Mouse (Mus musculus): ENCODE results near the gene AU022252. TPM values are rescaled to one million over a fixed set of nuclear protein-coding genes. Genes with fewer than 3 reads are reported as not detected.

Gene AU022252
- polyA plus RNA-seq, 1 experiment from 2014 or later, result 33.0 TPM

DNA sequence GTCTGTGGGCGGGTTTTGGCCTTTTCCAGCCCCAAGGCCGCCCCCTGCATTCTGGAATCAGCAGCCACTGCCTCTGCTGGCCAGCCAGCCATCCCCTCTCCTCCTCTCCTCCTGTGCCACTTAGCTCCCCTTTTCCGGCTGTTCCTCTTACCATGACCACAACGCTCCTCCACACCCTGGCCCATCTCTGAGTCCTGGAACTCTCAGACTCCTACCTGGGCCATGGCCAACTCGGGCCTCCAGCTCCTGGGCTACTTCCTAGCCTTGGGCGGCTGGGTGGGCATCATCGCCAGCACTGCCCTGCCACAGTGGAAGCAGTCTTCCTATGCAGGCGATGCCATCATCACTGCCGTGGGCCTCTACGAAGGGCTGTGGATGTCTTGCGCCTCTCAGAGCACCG is 22.8 kb upstream of the AU022252 start, which contains the start of gene Cldn19:
Gene Cldn19, plus strand, starts transcription at position 64 of the 400 bp plus-strand sequence.
- peak within 1 kb of the TSS; percentile 80 for H3K27ac ChIP-seq
- H3K36me3 ChIP-seq, result no peaks in the 10 kb centered on the region
- no peak within 1 kb of the TSS; the same call in 1 of the 2 replicates for H3K4me2 ChIP-seq
- 0 out of 2 replicates have a peak within 1 kb of the TSS, but pooled peaks have one; percentile 40 for H3K9ac ChIP-seq
- peaks cover 21% of the 10 kb centered on the region for H3K4me1 ChIP-seq
- no peak within 1 kb of the TSS for H3K4me3 ChIP-seq
- H3K27me3 ChIP-seq, result no peaks in the 10 kb centered on the region
- 81% methylated on average over 12 of the region's 12 CpGs for WGBS
- ATAC-seq (ENCODE audit: insufficient number of reproducible peaks, insufficient read depth, low FRiP score, low TSS enrichment, low read depth), result no peak
- H3K9me3 ChIP-seq, result no peaks in the 10 kb centered on the region

DNA sequence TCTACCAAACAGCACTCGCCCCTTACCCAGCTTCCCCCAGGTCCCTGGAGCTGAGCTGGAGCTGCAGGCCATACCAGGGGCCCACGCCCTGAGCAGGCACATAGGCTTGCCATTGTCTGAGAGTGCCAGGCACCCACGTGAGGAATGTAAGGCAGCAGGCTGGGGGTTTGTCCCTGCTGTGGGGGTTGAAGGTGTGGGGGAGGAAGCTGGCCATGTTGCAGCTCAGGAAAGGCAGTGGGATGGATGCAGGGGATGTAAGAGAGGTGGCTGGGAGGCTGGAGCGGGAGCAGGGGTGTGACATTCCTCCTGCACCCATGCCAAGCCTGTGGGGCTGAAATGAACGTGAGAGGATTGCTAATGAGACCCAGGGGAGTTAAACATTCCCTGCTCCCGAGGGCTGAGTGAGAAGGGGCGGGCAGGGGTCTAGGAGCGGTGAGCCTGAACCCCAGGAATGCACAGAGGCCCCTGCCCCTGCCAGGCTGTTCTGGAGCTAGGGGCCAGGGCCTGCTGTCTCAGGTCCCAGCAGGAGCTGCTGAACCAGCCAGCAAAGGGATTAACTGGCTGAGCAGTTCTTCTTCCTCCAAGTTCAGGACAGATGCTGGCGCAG is 21.6 kb upstream of the AU022252 start:
- H3K27ac ChIP-seq, result peak overlapping the region; percentile 80
- 0 out of 2 replicates have a peak, but pooled peaks have one; percentile 35 for ATAC-seq (ENCODE audit: insufficient number of reproducible peaks, insufficient read depth, low FRiP score, low TSS enrichment, low read depth)
- 32% methylated on average over 9 of the region's 9 CpGs for WGBS

DNA sequence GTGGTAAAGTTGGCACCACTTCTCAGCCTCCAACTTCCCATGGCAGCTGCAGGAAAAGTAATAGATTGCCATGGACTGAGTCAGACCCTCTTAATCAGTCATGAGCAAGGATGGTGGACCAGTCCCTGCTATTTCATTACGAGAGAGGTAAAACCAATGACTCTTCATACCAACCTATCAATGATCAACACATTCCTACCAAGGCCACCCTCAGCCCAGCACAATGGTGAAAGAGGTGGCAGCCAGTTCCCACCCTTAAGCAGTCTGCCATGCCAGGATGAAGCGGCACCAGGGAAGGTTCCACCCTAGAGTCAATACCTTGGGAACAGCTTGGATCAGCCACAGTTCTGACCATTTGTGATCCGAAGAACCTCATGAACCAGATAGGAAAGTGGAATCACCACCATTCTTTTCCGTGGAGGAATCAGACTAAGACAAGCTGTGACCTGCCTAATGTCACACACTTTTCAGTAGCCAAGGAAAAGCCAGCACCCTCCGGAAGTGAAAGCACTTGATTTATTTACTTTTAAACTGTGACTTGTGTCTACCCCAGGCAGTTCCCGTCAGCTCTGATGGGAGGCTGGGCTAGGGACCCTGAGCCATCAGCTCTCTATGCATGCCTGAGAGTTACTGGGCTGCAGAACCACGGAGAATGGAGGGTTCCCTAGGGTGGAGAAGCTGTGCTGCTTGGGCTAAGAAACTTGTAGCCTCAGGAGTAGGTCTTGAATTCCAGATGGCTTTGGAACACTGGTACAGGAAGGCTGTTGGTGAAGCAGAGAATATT is 19.7 kb upstream of the AU022252 start:
- H3K9ac ChIP-seq, result no peak overlapping the region
- H3K36me3 ChIP-seq, result peaks cover 15% of the 10 kb centered on the region
- no peak for ATAC-seq (ENCODE audit: insufficient number of reproducible peaks, insufficient read depth, low FRiP score, low TSS enrichment, low read depth)
- H3K27ac ChIP-seq, result no peak overlapping the region
- H3K4me1 ChIP-seq, result peaks cover 33% of the 10 kb centered on the region
- 67% methylated on average over 7 of the region's 7 CpGs for WGBS
- no peaks in the 10 kb centered on the region for H3K27me3 ChIP-seq
- H3K9me3 ChIP-seq, result no peaks in the 10 kb centered on the region
- no peak overlapping the region for H3K4me2 ChIP-seq
- no peak overlapping the region for H3K4me3 ChIP-seq

More for the DNA sequence above, 21.6 kb upstream of the AU022252 start:
- H3K4me3 ChIP-seq, result no peak overlapping the region
- no peaks in the 10 kb centered on the region for H3K36me3 ChIP-seq
- H3K9ac ChIP-seq, result 0 out of 2 replicates have a peak overlapping the region, but pooled peaks have one; percentile 40
- H3K9me3 ChIP-seq, result no peaks in the 10 kb centered on the region
- H3K27me3 ChIP-seq, result no peaks in the 10 kb centered on the region
- H3K4me1 ChIP-seq, result peaks cover 21% of the 10 kb centered on the region
- no peak overlapping the region; the same call in 1 of the 2 replicates for H3K4me2 ChIP-seq

DNA sequence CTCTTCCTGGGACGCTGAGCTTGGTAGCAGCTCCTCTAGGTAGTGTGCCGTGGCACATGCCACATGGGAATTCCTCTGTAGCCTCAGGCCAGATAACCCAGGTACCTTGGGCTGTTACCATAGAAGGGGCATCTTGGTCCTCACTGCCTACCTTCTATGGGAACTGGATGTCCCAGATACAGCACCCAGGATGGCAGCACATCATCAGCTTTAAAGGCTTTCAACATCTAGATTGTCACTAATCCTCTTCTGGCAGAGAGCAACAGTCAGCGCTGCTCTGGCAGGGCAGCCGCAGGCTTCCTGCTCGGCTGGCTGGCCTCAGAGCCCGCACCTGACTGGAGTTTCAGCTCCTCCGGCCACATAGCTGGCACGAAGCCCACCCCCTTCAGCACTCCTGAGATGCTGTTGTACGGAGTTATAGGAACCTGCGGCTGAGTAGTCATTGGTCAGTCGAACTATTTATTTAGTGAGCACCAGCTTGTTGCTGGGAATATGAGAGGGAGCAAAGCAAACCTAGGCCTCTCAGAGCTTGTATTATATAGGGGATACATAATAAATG is 16.0 kb upstream of the AU022252 start:
- Histone ChIP-seq H3K4me1 (peaks cover 19% of the 10 kb centered on the region), H3K9ac (no peak overlapping the region), H3K27me3 (no peaks in the 10 kb centered on the region), H3K4me2 (no peak overlapping the region), H3K4me3 (no peak overlapping the region), H3K36me3 (peaks cover 51% of the 10 kb centered on the region), H3K9me3 (no peaks in the 10 kb centered on the region), H3K27ac (no peak overlapping the region)
- no peak for ATAC-seq (ENCODE audit: insufficient number of reproducible peaks, insufficient read depth, low FRiP score, low TSS enrichment, low read depth)
- WGBS, result 82% methylated on average over 11 of the region's 11 CpGs

DNA sequence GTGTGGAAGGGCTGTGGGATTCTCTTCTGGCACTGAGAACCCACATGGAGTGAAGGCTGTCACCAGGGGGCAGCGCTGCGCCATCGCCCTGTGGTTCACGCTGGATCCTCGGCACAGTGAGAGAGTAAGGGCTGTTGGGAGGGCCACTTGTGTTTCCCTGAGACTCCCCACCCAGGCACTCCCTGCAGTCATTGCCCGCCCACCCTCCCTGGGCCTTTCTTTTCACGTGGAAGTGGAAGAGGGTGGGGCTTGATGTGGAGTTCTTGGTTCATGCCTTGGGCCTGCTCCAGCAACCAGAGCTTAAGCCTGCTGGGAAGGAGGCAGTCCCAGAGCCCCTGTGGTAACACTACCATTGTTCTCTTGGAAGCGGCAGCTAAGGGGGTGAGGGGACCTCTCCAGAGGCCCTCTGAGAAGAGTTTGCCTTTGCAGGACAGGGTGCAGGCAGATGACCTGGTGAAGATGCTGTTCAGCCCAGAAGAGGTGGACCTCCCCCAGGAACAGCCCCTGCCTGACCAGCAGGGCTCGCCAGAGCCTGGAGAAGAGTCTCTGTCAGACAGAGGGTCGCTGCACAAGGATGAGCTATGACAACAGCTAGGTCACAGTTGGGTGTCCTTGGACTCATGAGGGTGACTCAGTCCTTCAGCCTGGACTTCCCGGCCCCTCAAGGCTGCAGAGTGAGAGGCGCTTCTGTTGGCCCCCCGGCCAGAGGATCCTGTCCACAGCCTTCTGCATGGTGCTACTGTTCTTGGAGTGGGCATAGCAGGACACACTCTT is 15.1 kb upstream of the AU022252 start:
- H3K4me1 ChIP-seq, result peaks cover 18% of the 10 kb centered on the region
- peak overlapping the region; percentile 60; the same call in 1 of the 2 replicates for H3K27ac ChIP-seq
- H3K4me3 ChIP-seq, result no peak overlapping the region
- H3K36me3 ChIP-seq, result peaks cover 58% of the 10 kb centered on the region
- no peaks in the 10 kb centered on the region for H3K9me3 ChIP-seq
- 30% methylated on average over 13 of the region's 13 CpGs for WGBS
- H3K27me3 ChIP-seq, result no peaks in the 10 kb centered on the region
- H3K9ac ChIP-seq, result 0 out of 2 replicates have a peak overlapping the region, but pooled peaks have one; percentile 32
- no peak overlapping the region for H3K4me2 ChIP-seq
- ATAC-seq (ENCODE audit: insufficient number of reproducible peaks, insufficient read depth, low FRiP score, low TSS enrichment, low read depth), result peak; percentile 35; the same call in 1 of the 2 replicates

DNA sequence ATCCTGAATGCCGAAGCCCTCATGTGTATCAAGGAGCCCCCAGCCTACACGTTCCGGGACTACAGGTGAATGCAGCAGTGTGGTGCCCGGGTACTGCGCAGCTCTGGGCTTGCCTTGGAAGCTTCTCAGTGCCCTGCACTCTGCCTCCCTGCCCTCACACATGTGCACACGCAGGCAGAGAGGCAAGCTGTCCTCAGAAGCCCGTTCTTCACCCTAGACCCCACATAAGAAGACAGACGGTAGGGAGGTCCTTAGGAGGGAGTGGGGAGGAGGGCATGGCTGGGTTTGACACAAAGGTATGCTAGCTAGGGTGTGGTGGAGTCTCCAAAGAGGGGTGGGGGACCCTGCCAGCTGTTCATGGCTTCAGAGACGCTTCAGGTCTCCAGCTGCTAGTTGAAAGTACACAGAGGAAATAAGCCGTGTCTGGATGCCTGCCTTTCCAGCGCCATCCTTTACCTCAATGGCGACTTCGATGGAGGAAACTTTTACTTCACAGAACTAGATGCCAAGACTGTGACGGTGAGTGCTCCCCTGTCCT is 14.2 kb upstream of the AU022252 start:
- Histone ChIP-seq H3K4me1 (peaks cover 18% of the 10 kb centered on the region), H3K36me3 (peaks cover 67% of the 10 kb centered on the region), H3K27ac (no peak overlapping the region), H3K4me2 (no peak overlapping the region), H3K27me3 (no peaks in the 10 kb centered on the region), H3K9me3 (no peaks in the 10 kb centered on the region), H3K9ac (peak overlapping the region; percentile 51; the same call in 1 of the 2 replicates), H3K4me3 (no peak overlapping the region)
- ATAC-seq (ENCODE audit: insufficient number of reproducible peaks, insufficient read depth, low FRiP score, low TSS enrichment, low read depth), result no peak
- WGBS, result 70% methylated on average over 14 of the region's 14 CpGs

DNA sequence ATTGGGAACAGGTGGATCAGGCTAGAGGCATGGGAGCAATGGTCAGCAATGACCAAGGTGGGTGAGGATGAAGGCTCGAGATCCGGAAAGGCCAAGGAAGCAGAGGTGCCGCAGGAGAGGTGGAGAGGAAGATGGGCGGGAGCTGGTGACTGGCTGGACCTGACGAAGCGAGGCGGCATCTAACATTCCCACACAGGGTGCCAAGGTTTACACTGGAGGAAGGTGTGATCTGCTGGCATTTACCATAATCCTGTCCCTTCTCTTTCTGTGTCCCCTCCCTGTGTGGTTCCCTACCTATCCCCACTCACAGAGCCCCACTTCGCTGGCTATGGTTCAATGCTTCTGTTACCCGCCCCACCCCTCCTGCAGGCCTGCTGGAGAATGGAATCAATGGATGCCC is 13.4 kb upstream of the AU022252 start:
- no peak overlapping the region for H3K4me2 ChIP-seq
- no peak overlapping the region for H3K27ac ChIP-seq
- no peak overlapping the region for H3K4me3 ChIP-seq
- no peak for ATAC-seq (ENCODE audit: insufficient number of reproducible peaks, insufficient read depth, low FRiP score, low TSS enrichment, low read depth)
- H3K36me3 ChIP-seq, result peaks cover 75% of the 10 kb centered on the region
- no peaks in the 10 kb centered on the region for H3K9me3 ChIP-seq
- H3K27me3 ChIP-seq, result no peaks in the 10 kb centered on the region
- 88% methylated on average over 9 of the region's 9 CpGs for WGBS
- H3K4me1 ChIP-seq, result peaks cover 18% of the 10 kb centered on the region
- no peak overlapping the region for H3K9ac ChIP-seq

DNA sequence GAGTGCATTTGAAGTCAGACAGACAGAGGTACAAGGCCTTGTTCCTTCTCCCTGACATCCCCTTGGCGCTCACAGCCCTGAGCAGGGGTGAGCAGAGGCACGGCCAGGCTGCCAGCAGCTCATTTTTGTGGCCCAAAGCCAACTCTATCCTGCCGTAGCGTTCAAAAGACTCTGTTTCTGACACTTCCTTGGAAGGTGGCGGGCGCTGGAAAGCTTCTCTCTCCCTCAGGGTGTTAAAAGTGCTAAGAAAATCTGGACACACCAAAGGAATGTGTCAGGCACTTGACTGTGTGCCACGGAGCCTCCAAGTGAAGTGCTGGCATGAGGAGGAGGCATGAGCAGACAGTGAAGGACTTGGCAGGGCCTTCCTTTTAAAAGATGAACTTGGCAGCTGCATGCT is 13.0 kb upstream of the AU022252 start:
- Histone ChIP-seq H3K9me3 (no peaks in the 10 kb centered on the region), H3K4me2 (no peak overlapping the region), H3K36me3 (peaks cover 79% of the 10 kb centered on the region), H3K27me3 (no peaks in the 10 kb centered on the region), H3K4me3 (no peak overlapping the region), H3K4me1 (peaks cover 18% of the 10 kb centered on the region), H3K9ac (no peak overlapping the region), H3K27ac (no peak overlapping the region)
- 80% methylated on average over 7 of the region's 7 CpGs for WGBS
- no peak for ATAC-seq (ENCODE audit: insufficient number of reproducible peaks, insufficient read depth, low FRiP score, low TSS enrichment, low read depth)

DNA sequence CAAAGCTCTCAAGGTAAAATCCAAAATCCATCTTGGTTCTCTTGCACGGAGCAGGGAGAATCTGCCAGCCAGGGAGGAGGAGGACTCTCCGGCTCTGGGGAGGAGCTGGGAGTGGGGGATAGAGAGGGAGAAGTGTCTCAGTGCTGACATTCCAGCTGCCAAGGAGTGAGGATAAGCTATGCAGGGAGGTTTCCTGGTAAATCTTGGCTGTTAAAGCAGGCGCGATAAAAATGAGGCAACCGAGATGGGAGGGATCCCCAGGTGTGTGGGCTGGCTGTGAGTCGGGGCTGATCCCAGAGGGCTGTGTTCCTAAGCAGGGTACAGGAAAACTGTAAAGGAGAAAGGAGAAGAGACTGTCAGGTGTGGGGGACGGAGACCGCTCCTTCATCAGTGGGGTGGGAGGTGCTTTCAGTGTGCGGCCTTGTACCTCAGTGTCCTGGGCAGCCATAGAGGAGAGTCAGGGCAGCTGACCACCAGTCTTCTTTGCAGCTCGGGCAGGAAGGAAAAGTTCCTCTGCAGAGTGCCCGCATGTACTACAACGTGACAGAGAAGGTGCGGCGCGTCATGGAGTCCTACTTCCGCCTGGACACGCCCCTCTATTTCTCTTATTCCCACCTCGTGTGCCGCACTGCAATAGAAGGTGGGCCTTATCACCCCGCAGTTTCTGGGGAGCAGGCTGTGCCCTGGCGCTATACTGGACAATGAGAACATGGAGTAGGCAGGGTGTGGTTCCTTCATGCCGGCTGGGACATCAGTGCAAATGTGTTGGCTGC is 12.1 kb upstream of the AU022252 start:
- no peak overlapping the region for H3K4me3 ChIP-seq
- WGBS, result 84% methylated on average over 22 of the region's 22 CpGs

DNA sequence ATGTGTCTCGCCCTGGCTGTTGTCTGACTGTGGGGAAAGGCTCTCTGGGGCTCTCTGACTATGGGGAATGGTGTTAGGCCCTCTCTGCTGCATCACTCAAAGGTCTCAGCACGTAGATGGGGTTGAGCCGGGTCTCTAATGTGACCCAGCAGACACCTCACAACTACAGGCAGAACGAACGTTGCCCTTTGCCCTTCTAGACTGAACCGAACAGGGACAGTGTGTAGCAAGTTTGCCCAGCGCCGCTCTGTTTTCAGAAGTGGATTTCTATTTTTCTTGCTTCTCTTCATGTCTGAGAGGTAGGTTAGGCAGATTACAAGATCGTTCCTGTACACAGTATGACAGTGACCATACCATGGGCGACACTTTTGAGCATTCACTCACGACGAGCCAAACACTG is 10.1 kb upstream of the AU022252 start:
- no peaks in the 10 kb centered on the region for H3K9me3 ChIP-seq
- no peak overlapping the region for H3K4me3 ChIP-seq
- H3K27me3 ChIP-seq, result no peaks in the 10 kb centered on the region
- no peak overlapping the region for H3K27ac ChIP-seq
- peaks cover 86% of the 10 kb centered on the region for H3K36me3 ChIP-seq
- peaks cover 13% of the 10 kb centered on the region for H3K4me1 ChIP-seq
- ATAC-seq (ENCODE audit: insufficient number of reproducible peaks, insufficient read depth, low FRiP score, low TSS enrichment, low read depth), result no peak
- no peak overlapping the region for H3K4me2 ChIP-seq
- H3K9ac ChIP-seq, result no peak overlapping the region
- 93% methylated on average over 12 of the region's 12 CpGs for whole genome bisulfite sequencing

More for the DNA sequence above, 12.1 kb upstream of the AU022252 start:
- ATAC-seq (ENCODE audit: insufficient number of reproducible peaks, insufficient read depth, low FRiP score, low TSS enrichment, low read depth), result no peak
- no peaks in the 10 kb centered on the region for H3K27me3 ChIP-seq
- H3K4me2 ChIP-seq, result no peak overlapping the region
- no peaks in the 10 kb centered on the region for H3K9me3 ChIP-seq
- peaks cover 85% of the 10 kb centered on the region for H3K36me3 ChIP-seq
- H3K9ac ChIP-seq, result no peak overlapping the region
- peaks cover 18% of the 10 kb centered on the region for H3K4me1 ChIP-seq
- no peak overlapping the region for H3K27ac ChIP-seq

Data from embryonic facial prominence, embryonic 13.5 days (tissue).